Mouse (Mus musculus): ENCODE results near the gene Chl1. TPM values are rescaled to one million over a fixed set of nuclear protein-coding genes. Genes with fewer than 3 reads are reported as not detected.

Gene Chl1
- polyA plus RNA-seq (2021; fragmentation: Nextera tagmentation), result 27.0 and 27.7 TPM in 2 replicates
- long read RNA-seq, experiment 1, full-length matches to known transcripts, result 8 of 92 reads
- long read RNA-seq, experiment 1, partial matches to known transcripts, result 37 of 92 reads
- long read RNA-seq, experiment 1, other reads (novel, unspliced or antisense), result 47 of 92 reads
- long read RNA-seq, experiment 2, full-length matches to known transcripts, result 35 of 119 reads
- long read RNA-seq, experiment 2, partial matches to known transcripts, result 17 of 119 reads
- long read RNA-seq, experiment 2, other reads (novel, unspliced or antisense), result 67 of 119 reads

GRCm38 (mm10) chr6:103510392-103511289, at the start of gene Chl1:
Chl1 (plus strand) TSS chr6:103510586.

